Mouse (Mus musculus): ENCODE data around the gene Nos3. TPM values are rescaled to one million over a fixed set of nuclear protein-coding genes. Genes with fewer than 3 reads are reported as not detected.

Gene Nos3
- polyA plus RNA-seq (2015; fragmentation: Nextera tagmentation; extraction: Ambion mirVana): 27.9 and 30.6 TPM in 2 replicates

GRCm38 (mm10) chr5:24364508-24364907, at the start of gene Nos3:
TSS of gene Nos3 (plus strand) at chr5:24364810.
- Histone ChIP-seq H3K27me3 (no peaks in the 10 kb centered on the region), H3K27ac (peak within 1 kb of the TSS; percentile 79), H3K4me2 (peak within 1 kb of the TSS; percentile 49), H3K36me3 (no peaks in the 10 kb centered on the region), H3K4me3 (peak within 1 kb of the TSS; percentile 48), H3K4me1 (replicated peaks) (peaks cover 15% of the 10 kb centered on the region), H3K9me3 (replicated peaks) (no peaks in the 10 kb centered on the region), H3K9ac (peak within 1 kb of the TSS; percentile 52)
- peak; percentile 61 for ATAC-seq (replicated peaks; ENCODE audit: insufficient number of reproducible peaks, insufficient read depth, low FRiP score, low read depth)
- WGBS: 66% methylated on average over 12 of the region's 12 CpGs

GRCm38 (mm10) chr5:24319776-24320466, 44.7 kb upstream of the Nos3 start:
- peaks cover 30% of the 10 kb centered on the region for H3K36me3 ChIP-seq
- peak overlapping the region; percentile 19; the same call in 1 of the 2 replicates for H3K4me2 ChIP-seq
- ATAC-seq (replicated peaks; ENCODE audit: insufficient number of reproducible peaks, insufficient read depth, low FRiP score, low read depth): 0 out of 2 replicates have a peak, but pooled peaks have one; percentile 11
- peaks cover 38% of the 10 kb centered on the region for H3K4me1 ChIP-seq (replicated peaks)
- no peaks in the 10 kb centered on the region for H3K27me3 ChIP-seq
- H3K9me3 ChIP-seq (replicated peaks): no peaks in the 10 kb centered on the region
- H3K9ac ChIP-seq: no peak overlapping the region; the same call in 1 of the 2 replicates
- H3K27ac ChIP-seq: peak overlapping the region; percentile 77
- no peak overlapping the region for H3K4me3 ChIP-seq
- WGBS: 21% methylated on average over 13 of the region's 13 CpGs

- no peak overlapping the region for H3K4me3 ChIP-seq
- no peaks in the 10 kb centered on the region for H3K9me3 ChIP-seq (replicated peaks)
- peaks cover 33% of the 10 kb centered on the region for H3K36me3 ChIP-seq
- peaks cover 40% of the 10 kb centered on the region for H3K4me1 ChIP-seq (replicated peaks)
- H3K9ac ChIP-seq: peak overlapping the region; percentile 13; the same call in 1 of the 2 replicates
- ATAC-seq (replicated peaks; ENCODE audit: insufficient number of reproducible peaks, insufficient read depth, low FRiP score, low read depth): peak; percentile 54
- H3K27me3 ChIP-seq: no peaks in the 10 kb centered on the region
- peak overlapping the region; percentile 77 for H3K27ac ChIP-seq
- 23% methylated on average over 6 of the region's 6 CpGs for WGBS
- peak overlapping the region; percentile 19 for H3K4me2 ChIP-seq
Observed at GRCm38 (mm10) chr5:24320467-24320813, 44.2 kb upstream of the Nos3 start.

- Histone ChIP-seq H3K36me3 (peaks cover 37% of the 10 kb centered on the region), H3K27me3 (no peaks in the 10 kb centered on the region), H3K9me3 (replicated peaks) (no peaks in the 10 kb centered on the region), H3K9ac (0 out of 2 replicates have a peak overlapping the region, but pooled peaks have one; percentile 13), H3K4me1 (replicated peaks) (peaks cover 43% of the 10 kb centered on the region), H3K27ac (peak overlapping the region; percentile 77), H3K4me3 (no peak overlapping the region), H3K4me2 (peak overlapping the region; percentile 6; the same call in 1 of the 2 replicates)
- no peak for ATAC-seq (replicated peaks; ENCODE audit: insufficient number of reproducible peaks, insufficient read depth, low FRiP score, low read depth)
- WGBS: 59% methylated on average over 5 of the region's 5 CpGs
Observed at GRCm38 (mm10) chr5:24320894-24321293, 43.7 kb upstream of the Nos3 start.

GRCm38 (mm10) chr5:24321711-24322682, 42.6 kb upstream of the Nos3 start:
- Histone ChIP-seq H3K4me1 (replicated peaks) (peaks cover 53% of the 10 kb centered on the region), H3K27me3 (no peaks in the 10 kb centered on the region), H3K4me2 (no peak overlapping the region), H3K27ac (peak overlapping the region; percentile 77), H3K36me3 (peaks cover 44% of the 10 kb centered on the region), H3K9me3 (replicated peaks) (no peaks in the 10 kb centered on the region), H3K4me3 (no peak overlapping the region), H3K9ac (peak overlapping the region; percentile 2; the same call in 1 of the 2 replicates)
- 23% methylated on average over 22 of the region's 22 CpGs for WGBS
- ATAC-seq (replicated peaks; ENCODE audit: insufficient number of reproducible peaks, insufficient read depth, low FRiP score, low read depth): no peak

- Histone ChIP-seq H3K36me3 (peaks cover 31% of the 10 kb centered on the region), H3K27me3 (no peaks in the 10 kb centered on the region), H3K4me2 (no peak overlapping the region), H3K4me1 (replicated peaks) (peaks cover 78% of the 10 kb centered on the region), H3K27ac (no peak overlapping the region), H3K9ac (no peak overlapping the region), H3K4me3 (no peak overlapping the region), H3K9me3 (replicated peaks) (no peaks in the 10 kb centered on the region)
- ATAC-seq (replicated peaks; ENCODE audit: insufficient number of reproducible peaks, insufficient read depth, low FRiP score, low read depth): no peak
- WGBS: 49% methylated on average over 14 of the region's 14 CpGs
Observed at GRCm38 (mm10) chr5:24325251-24325650, 39.4 kb upstream of the Nos3 start.

GRCm38 (mm10) chr5:24326166-24326841, 38.3 kb upstream of the Nos3 start:
- H3K4me1 ChIP-seq (replicated peaks): peaks cover 78% of the 10 kb centered on the region
- no peak overlapping the region for H3K4me2 ChIP-seq
- peaks cover 40% of the 10 kb centered on the region for H3K36me3 ChIP-seq
- H3K27me3 ChIP-seq: no peaks in the 10 kb centered on the region
- H3K27ac ChIP-seq: peak overlapping the region; percentile 88
- H3K4me3 ChIP-seq: no peak overlapping the region
- H3K9ac ChIP-seq: 0 out of 2 replicates have a peak overlapping the region, but pooled peaks have one; percentile 5
- WGBS: 80% methylated on average over 15 of the region's 15 CpGs
- H3K9me3 ChIP-seq (replicated peaks): no peaks in the 10 kb centered on the region
- ATAC-seq (replicated peaks; ENCODE audit: insufficient number of reproducible peaks, insufficient read depth, low FRiP score, low read depth): no peak

GRCm38 (mm10) chr5:24326842-24327417, 37.7 kb upstream of the Nos3 start:
- Histone ChIP-seq H3K4me3 (no peak overlapping the region), H3K27ac (peak overlapping the region; percentile 88), H3K36me3 (peaks cover 46% of the 10 kb centered on the region), H3K4me1 (replicated peaks) (peaks cover 72% of the 10 kb centered on the region), H3K9me3 (replicated peaks) (no peaks in the 10 kb centered on the region), H3K4me2 (peak overlapping the region; percentile 28), H3K27me3 (no peaks in the 10 kb centered on the region), H3K9ac (peak overlapping the region; percentile 27)
- ATAC-seq (replicated peaks; ENCODE audit: insufficient number of reproducible peaks, insufficient read depth, low FRiP score, low read depth): 0 out of 2 replicates have a peak, but pooled peaks have one; percentile 25
- WGBS: 41% methylated on average over 4 of the region's 4 CpGs

- Histone ChIP-seq H3K27ac (peak overlapping the region; percentile 88), H3K9me3 (replicated peaks) (no peaks in the 10 kb centered on the region), H3K4me2 (peak overlapping the region; percentile 56), H3K9ac (peak overlapping the region; percentile 56), H3K4me1 (replicated peaks) (peaks cover 58% of the 10 kb centered on the region), H3K27me3 (no peaks in the 10 kb centered on the region), H3K36me3 (peaks cover 49% of the 10 kb centered on the region), H3K4me3 (peak overlapping the region; percentile 26)
- 69% methylated on average over 6 of the region's 6 CpGs for WGBS
- ATAC-seq (replicated peaks; ENCODE audit: insufficient number of reproducible peaks, insufficient read depth, low FRiP score, low read depth): no peak; the same call in 1 of the 2 replicates
Observed at GRCm38 (mm10) chr5:24328813-24329211, 35.8 kb upstream of the Nos3 start.

GRCm38 (mm10) chr5:24329212-24329964, 35.2 kb upstream of the Nos3 start:
- ATAC-seq (replicated peaks; ENCODE audit: insufficient number of reproducible peaks, insufficient read depth, low FRiP score, low read depth): peak; percentile 77
- H3K27ac ChIP-seq: peak overlapping the region; percentile 88
- no peaks in the 10 kb centered on the region for H3K27me3 ChIP-seq
- H3K4me3 ChIP-seq: peak overlapping the region; percentile 26
- peak overlapping the region; percentile 56 for H3K9ac ChIP-seq
- WGBS: 6% methylated on average over 27 of the region's 27 CpGs
- peaks cover 64% of the 10 kb centered on the region for H3K4me1 ChIP-seq (replicated peaks)
- H3K36me3 ChIP-seq: peaks cover 43% of the 10 kb centered on the region
- H3K4me2 ChIP-seq: peak overlapping the region; percentile 56
- H3K9me3 ChIP-seq (replicated peaks): no peaks in the 10 kb centered on the region
